Mouse (Mus musculus) thymus, postnatal 10 days (tissue): ENCODE results near the gene Synrg.

Experiments used
- DNase-seq, 2 experiments: peaks; one replicate each; pipeline ENCODE4 v3.0.0; 2021; ENCODE audit warnings: low spot score in 2 of 2

Gene Synrg

GRCm38 (mm10) chr11:83981338-83981737 is 17.1 kb downstream of the Synrg start:
- DNase-seq: no peak

- DNase-seq: no peak
Observed at GRCm38 (mm10) chr11:83991701-83992100, 27.5 kb downstream of the Synrg start.

DNA sequence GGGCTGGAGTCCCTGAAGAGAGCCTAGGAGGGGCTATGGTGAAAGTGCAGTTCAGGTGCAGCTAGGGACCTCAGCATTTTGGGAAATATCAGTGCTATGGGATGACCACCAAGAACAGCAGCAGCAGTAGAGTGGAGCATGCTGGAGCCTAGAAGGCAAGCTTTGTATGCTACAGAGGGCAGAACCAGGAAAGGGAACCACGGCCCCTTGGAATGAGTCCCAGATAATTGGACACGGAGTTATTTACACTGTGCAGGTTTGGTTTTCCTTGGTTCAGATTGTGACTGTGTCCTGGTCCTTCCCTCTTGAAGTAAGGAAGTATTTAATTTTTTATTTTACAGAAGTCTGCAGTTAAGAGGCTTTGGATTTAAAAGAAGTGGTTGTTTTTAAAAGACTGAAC is 29.2 kb downstream of the Synrg start:
- DNase-seq: no peak

GRCm38 (mm10) chr11:83994481-83994880 is 30.3 kb downstream of the Synrg start:
- no peak for DNase-seq

DNA sequence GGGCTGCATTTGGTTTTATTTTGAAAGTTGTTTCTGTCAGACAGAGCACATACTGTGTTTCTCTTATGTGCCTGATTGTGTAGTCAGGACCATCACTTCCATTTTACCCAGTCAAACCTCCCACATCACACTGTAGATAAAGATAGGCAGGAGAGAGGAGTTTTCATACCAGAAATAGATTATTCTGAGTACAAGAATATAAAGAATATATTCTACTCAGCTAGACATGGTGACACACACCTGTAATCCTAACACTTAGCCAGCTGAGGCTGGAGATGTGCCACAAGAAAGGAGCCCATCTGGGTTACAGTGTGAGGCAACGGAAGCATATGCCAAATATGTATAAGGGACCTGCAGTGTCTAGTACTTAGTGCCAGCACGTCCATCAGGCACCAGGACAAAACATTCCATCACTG is 31.3 kb downstream of the Synrg start:
- no peak for DNase-seq

DNA sequence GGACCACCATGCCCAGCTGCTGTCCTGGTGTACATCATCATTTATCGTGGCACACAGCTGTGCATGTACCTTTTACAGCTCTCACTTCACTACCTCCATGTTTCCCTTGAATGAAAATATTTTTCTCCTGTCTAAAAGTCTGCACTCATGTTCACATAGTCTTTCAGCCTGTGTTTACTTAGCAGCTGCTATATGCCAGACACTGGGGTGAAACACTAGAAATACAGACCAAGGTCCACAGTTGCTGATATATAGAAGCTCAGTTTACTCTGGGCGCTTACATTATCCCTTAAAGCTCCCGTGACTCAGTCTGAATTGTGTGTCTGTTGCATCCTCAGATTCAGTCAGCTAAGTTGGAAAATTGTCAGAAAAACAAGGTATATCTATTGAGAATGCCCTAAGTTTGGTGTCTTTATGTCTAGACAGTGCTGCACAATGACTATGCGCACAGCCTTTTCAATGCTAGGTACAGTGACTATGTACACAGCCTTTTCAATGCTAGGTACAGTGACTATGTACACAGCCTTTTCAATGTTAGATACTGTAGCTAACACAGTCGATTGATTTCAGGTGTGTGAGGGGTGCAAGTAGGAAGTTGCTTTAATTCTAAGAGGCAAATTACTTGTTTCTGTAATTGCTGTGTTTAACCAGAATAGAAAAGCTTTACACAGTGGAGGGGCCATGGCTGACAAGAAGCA is 33.1 kb downstream of the Synrg start:
- no peak for DNase-seq

GRCm38 (mm10) chr11:83998993-83999392 is 34.8 kb downstream of the Synrg start:
- no peak for DNase-seq

- no peak for DNase-seq
Observed at GRCm38 (mm10) chr11:83999411-83999915, 35.2 kb downstream of the Synrg start.

DNA sequence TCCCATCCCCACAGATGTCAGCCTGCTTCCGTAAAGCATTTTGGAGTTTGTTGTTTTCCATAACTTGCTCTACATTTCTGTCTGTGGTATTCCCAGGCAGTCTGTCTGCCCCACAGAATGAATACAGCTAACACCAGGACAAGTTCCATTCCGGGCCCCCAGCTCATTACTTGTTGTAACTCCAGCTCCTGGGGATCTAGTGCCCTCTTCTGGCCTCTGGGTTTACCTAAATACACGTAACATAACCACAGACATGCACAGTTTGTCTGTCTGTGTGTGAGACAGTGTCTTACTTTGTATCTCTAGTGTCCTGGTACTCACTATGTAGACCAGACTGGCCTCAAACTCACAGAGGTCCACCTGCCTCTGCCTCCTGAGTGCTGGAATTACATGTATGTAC is 37.0 kb downstream of the Synrg start:
- no peak for DNase-seq

DNA sequence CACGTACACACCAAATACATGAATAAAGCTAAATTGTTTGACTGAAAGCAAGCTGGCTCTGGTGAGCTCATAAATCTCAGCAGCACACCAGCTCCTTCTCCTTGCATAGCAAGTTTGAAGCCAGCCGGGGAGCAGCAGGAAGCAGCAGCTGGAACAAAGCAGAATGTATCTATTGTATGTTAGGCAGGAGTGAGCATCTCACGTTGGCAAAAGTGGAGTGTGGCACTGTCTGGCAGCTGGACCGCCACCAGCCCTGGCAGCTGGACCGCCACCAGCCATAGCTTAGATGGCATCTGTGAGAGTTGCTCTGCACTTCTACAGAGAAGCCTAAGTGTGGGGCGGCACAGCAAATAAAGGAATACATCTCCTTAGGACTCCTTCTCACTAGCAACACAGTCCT is 39.8 kb downstream of the Synrg start:
- DNase-seq: no peak

GRCm38 (mm10) chr11:84009001-84009400 is 44.8 kb downstream of the Synrg start:
- no peak for DNase-seq

DNA sequence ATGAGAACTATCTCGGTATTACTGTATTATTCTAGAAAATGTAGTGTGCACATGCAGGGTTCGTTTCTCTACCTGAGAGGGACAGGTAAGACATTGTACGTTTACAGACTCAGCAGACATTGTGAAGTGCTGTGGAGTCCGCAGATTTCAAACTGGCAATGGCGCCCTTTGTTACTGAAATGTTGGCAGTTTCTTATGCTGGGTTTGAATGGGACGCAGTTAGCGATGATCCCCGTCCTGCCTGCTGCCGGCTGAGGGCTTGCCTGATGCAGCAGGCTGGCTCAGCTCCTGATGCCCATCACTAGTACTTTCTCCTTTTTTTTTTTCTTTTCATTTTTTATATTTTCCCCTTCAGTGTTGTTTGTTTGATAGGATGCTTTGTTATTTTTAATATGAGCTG is 46.2 kb downstream of the Synrg start:
- no peak for DNase-seq

DNA sequence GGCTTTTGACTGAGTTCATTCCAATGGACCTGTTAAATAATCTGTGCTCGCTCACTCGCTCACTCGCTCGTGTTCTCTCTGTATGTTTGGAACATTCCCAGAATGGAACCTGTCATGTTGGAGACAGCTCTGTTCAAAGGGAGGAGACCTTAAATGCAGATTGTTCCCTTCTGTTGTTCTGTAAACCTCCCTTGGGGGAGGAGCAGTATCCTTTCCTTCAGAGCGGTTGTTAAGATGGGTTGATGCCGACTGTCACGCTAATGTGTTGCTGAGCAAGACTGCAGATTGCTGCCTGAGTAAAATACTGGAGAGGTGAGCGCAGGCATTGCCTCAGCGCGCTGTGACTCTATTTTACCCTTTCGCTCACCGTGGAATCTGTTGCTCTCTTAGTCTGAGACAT is 46.8 kb downstream of the Synrg start:
- DNase-seq: no peak

DNA sequence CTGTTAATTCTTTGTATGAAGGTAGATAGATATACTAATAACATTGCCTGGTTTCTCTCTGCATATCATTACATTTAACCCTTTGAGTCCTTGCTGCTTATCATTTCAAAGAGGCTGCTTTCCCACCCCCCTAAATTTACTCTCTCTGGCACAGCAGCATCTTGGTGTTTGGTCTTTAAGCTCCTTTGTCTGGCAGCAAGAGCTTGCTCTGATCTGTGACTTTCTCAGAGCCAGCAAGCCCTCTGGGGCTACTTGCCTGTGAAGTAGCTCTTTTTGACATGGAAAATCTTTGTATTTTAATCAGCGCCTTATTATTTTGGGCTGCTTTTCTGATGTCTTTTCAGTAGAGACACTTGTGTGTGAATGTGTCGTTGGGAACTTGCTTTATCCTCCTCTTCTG is 47.3 kb downstream of the Synrg start:
- DNase-seq: no peak

GRCm38 (mm10) chr11:84013105-84013504 is 48.9 kb downstream of the Synrg start:
- DNase-seq: peak; percentile 66 to 71

GRCm38 (mm10) chr11:84016147-84016809 is 52.0 kb downstream of the Synrg start:
- no peak for DNase-seq

DNA sequence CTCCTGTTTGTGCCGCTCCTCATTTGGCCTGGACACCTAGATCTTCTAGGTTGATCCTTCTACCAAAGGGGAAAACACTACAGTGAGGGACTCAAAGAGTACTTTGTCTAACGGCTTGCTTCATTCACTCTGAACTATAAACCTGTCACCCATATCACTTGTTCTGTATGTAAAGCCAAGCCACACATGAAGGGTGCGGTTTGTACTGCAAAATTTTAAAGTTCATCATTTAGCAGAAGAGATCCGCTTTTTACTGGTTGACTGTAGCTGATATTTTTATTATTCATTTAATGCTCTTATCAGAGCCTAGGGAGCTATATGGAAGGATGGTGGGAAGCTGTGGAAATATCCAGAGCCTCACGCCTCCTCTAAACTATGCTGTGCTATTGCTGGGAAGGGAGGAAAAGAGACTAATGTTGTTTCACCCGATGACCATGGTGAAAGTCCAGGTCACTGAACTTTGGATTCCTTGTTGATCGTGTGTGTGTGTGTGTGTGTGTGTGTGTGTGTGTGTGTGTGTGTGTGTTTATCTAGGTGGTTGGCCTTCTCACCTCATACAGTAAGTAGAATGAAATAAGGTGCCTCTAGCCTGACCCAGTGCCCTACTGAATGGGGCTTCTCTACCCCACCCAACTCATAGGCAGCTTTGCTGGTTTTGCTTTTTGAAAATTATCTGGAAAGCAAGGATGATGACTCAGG is 52.7 kb downstream of the Synrg start:
- DNase-seq: no peak

GRCm38 (mm10) chr11:84027231-84027630 is 63.0 kb downstream of the Synrg start:
- no peak for DNase-seq

- no peak for DNase-seq
Observed at GRCm38 (mm10) chr11:84028271-84029028, 64.2 kb downstream of the Synrg start.

DNA sequence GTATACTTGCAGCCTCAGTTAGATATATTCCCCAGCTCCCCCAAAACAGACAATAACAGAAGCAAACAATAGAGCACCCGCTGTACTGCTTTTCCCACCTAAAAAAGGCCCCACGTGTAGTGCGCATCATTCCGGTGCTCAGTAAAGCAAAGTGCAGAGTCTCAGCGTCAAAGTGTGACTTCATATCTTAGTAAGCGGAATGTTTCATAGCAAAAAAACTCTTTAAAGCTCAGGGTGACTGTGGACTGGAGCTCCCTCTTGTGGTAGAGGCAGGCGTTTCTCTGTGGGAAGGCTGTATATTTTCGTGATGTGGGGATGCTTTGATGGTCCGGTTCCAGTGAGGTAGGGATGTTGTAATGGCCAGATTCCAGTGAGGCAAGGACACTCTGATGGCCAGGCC is 67.7 kb downstream of the Synrg start:
- DNase-seq: peak in 1 of 2 experiments; percentile 60

- DNase-seq: no peak
Observed at GRCm38 (mm10) chr11:84032559-84032958, 68.3 kb downstream of the Synrg start.

DNA sequence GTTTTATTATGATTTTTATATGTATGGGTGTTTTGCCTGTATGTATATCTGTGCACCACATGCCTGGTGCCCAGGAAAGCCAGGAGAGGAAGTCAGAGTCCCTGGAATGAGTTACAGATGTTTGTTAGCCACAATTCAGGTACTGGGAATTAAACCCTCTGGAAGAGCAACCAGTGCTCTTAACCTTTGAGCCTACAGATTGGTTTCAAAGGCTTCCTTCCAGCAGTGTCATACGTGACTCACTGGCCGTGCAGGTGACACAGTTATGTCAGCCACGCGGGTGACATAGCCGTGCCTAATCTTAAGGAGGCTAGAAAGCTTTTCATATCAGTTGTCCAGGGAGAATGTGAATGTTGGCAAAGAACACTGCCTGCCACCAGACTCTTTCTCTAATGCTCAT is 69.4 kb downstream of the Synrg start:
- DNase-seq: no peak
